Mouse (Mus musculus) liver, postnatal 0 days (tissue): ENCODE measurements around the gene Prtn3. TPM values are rescaled to one million over a fixed set of nuclear protein-coding genes. Genes with fewer than 3 reads are reported as not detected.
A peak's percentile ranks its signal among the peaks of the same experiment; 100 is the strongest.

Experiments
- ATAC-seq: fragments of 200-750 bp; cut with Nextera tagmentation; 2 replicates; pipeline ENCODE4 v1.8.0; 2017; ENCODE audit warnings: mild to moderate bottlenecking, moderate library complexity
- DNase-seq: peaks from one replicate; pipeline ENCODE4 v3.0.0-alpha.2; 2016
- H3K27ac ChIP-seq: fragments of 300-500 bp; sonication (generic); 2 replicates; pipeline ENCODE4 v1.5.1; 2014; ENCODE audit warnings: antibody characterized with exemption, moderate library complexity, mild to moderate bottlenecking, low read depth
- H3K27me3 ChIP-seq: fragments of 300-500 bp; sonication (generic); 2 replicates; pipeline ENCODE4 v1.6.1; 2014; ENCODE audit warnings: low read length, control low read depth, mixed read lengths; ENCODE audit not compliant: insufficient read depth
- H3K36me3 ChIP-seq: fragments of 300-500 bp; sonication (generic); replicated peaks from 2 replicates; pipeline ENCODE4 v1.6.1; 2014; ENCODE audit warnings: mild to moderate bottlenecking, control low read depth, low read length, moderate library complexity, mixed read lengths; ENCODE audit not compliant: insufficient read depth
- H3K4me1 ChIP-seq: fragments of 300-500 bp; sonication (generic); 2 replicates; pipeline ENCODE4 v1.6.1; 2014; ENCODE audit warnings: antibody characterized with exemption, mild to moderate bottlenecking, control low read depth; ENCODE audit not compliant: insufficient read depth
- H3K4me2 ChIP-seq: fragments of 300-500 bp; sonication (generic); 2 replicates; pipeline ENCODE4 v1.6.1; 2014; ENCODE audit warnings: low read depth, mild to moderate bottlenecking, low read length, moderate library complexity, mixed read lengths
- H3K4me3 ChIP-seq: fragments of 300-500 bp; sonication (generic); 2 replicates; pipeline ENCODE4 v1.5.1; 2014; ENCODE audit warnings: low read depth, low read length
- H3K9ac ChIP-seq: fragments of 300-500 bp; sonication (generic); replicated peaks from 2 replicates; pipeline ENCODE4 v1.6.1; 2014; ENCODE audit warnings: mild to moderate bottlenecking, moderate library complexity
- H3K9me3 ChIP-seq: fragments of 300-500 bp; sonication (generic); 2 replicates; pipeline ENCODE4 v1.6.1; 2016; ENCODE audit warnings: mild to moderate bottlenecking, control low read depth, low read length, mixed read lengths
- CTCF ChIP-seq: sonication (generic); IDR thresholded peaks from 2 replicates; pipeline ENCODE4 v1.5.1; 2016; ENCODE audit warnings: antibody characterized with exemption, low read depth
- EP300 ChIP-seq: IDR thresholded peaks from 2 replicates; pipeline ENCODE4 v1.6.1; 2016; ENCODE audit warnings: antibody characterized with exemption, low read depth, mild to moderate bottlenecking
- WGBS: fragments of 180-500 bp; shearing (Covaris S2); extraction: QIAGEN DNeasy Blood & Tissue Kit; methylation state at CpG from one replicate; pipeline ENCODE4 v1.1.7; 2014; ENCODE audit not compliant: insufficient replicate concordance; 5-methylcytosine and 5-hydroxymethylcytosine counted together
- polyA plus RNA-seq: library from polyadenylated mRNA; unstranded; fragments of >200 nt; fragmentation: Nextera tagmentation; extraction: Ambion mirVana; gene quantifications from 2 replicates; pipeline ENCODE4 v1.2.1, GENCODE M21; 2015

Gene Prtn3
- polyA plus RNA-seq, 1 experiment from 2014 or later: 123 TPM

DNA sequence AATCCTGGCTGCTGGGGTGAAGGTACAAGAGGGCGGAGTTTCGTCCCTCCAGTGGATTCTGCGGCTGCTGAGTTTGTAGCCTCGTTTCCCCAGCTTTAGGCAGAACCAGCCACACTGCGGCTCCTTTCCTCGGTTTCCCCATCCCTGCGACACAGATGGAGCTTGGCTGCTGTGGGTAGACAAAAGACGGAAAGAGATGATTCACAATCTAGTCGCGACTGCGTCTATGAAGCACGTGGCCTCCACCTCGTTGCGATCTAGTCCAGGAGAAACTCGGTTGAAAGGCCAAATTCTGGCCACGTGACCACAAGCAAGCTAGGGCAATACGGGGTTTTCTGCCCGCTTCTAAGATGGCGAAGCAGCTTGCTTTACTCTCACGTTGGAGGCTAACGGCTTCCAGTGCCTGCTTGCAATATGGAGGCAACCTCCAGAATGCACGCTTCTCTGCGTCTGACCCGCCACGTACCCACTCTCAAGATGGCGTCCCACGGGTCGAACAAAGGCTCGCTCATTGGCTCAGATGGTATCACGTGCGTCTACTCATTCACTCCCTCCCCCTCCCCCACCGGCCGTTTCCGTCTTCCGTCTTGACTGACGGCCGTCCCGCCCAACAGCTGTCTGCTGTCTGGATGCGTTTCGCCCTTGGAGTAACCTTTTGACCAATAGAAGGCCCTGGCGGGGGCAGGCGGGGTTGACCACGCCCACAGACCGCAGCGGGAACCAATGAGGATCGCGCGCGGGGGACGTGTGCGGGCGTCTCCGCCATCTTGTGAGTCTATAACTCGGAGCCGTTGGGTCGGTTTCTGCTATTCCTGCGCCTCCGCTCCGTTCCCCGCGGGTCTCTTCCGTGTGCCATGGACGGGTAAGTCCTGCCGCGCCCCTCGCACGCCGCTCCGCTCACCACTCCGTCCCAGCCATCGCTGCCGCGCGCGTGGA, 20.1 kb upstream of the Prtn3 start, which contains the start of gene Ptbp1:
TSS of gene Ptbp1 (plus strand) at position 568 of the 936 bp plus-strand sequence.
- no peak for TF ChIP-seq CTCF
- TF ChIP-seq EP300: peak; percentile 17; the same call in 1 of the 2 replicates
- H3K9me3 ChIP-seq: no peaks in the 10 kb centered on the region
- peaks cover 25% of the 10 kb centered on the region for H3K36me3 ChIP-seq
- WGBS: under 1% methylated on average over 75 of the region's 75 CpGs
- H3K4me1 ChIP-seq: peaks cover 51% of the 10 kb centered on the region
- ATAC-seq (peak; percentile 89), DNase-seq (peak; percentile 100)
- peak within 1 kb of the TSS; percentile 98 for H3K9ac ChIP-seq
- H3K27ac ChIP-seq: peak within 1 kb of the TSS; percentile 100
- H3K27me3 ChIP-seq: no peaks in the 10 kb centered on the region
- peak within 1 kb of the TSS; percentile 98 for H3K4me2 ChIP-seq
- peak within 1 kb of the TSS; percentile 81 for H3K4me3 ChIP-seq

DNA sequence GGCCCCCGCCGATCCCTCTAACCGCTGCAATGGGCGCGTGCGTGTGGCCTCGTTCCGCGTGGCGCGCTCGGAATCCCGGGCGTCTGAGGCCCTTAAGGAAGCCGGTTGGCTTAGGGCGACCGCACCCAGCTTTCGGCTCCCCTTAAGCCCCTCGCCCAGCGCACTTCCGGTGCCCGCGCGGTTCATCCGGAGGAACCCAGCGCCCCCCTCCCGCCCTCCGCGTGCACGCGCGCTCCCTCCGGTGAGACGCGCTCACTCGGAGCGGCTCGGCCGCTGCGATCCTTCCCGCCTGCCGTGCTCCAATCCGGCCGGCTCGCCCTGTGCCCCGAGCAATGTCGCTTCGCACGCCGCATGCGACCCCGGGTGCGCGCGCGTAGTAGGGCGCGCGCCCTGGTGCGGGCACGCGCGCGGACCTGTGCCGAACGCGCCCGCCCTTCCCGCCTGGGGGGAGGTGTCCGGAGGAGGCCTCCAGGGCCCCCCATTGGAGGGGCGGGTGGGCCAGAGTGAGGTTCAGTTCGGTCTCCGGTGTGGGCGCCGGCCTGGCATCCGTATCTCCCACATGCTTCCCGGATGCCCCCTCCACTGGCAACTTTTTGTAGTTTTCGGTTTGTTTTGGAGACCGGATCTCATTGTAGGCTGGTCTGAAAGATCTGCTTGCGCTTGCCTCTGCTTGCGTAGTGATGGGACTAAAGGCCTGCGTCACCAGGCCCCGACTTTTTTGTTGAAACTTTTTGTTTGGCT, 19.3 kb upstream of the Prtn3 start:
- no peaks in the 10 kb centered on the region for H3K27me3 ChIP-seq
- H3K4me3 ChIP-seq: peak overlapping the region; percentile 81
- H3K27ac ChIP-seq: peak overlapping the region; percentile 100
- peaks cover 33% of the 10 kb centered on the region for H3K36me3 ChIP-seq
- TF ChIP-seq EP300: no peak
- TF ChIP-seq CTCF: no peak
- H3K4me1 ChIP-seq: peaks cover 51% of the 10 kb centered on the region
- H3K4me2 ChIP-seq: peak overlapping the region; percentile 88
- WGBS: 1% methylated on average over 64 of the region's 83 CpGs
- no peaks in the 10 kb centered on the region for H3K9me3 ChIP-seq
- ATAC-seq: peak; percentile 18
- peak overlapping the region; percentile 98 for H3K9ac ChIP-seq
- DNase-seq: peak; percentile 79

GRCm38 (mm10) chr10:79855558-79856184, 18.6 kb upstream of the Prtn3 start:
- TF ChIP-seq CTCF (no peak), EP300 (no peak)
- Histone ChIP-seq H3K36me3 (peaks cover 40% of the 10 kb centered on the region), H3K9ac (peak overlapping the region; percentile 98), H3K27ac (peak overlapping the region; percentile 100), H3K9me3 (no peaks in the 10 kb centered on the region), H3K4me1 (peaks cover 51% of the 10 kb centered on the region), H3K4me3 (peak overlapping the region; percentile 81), H3K27me3 (no peaks in the 10 kb centered on the region), H3K4me2 (peak overlapping the region; percentile 88)
- WGBS: 1% methylated on average over 10 of the region's 10 CpGs
- DNase-seq: peak; percentile 74
- ATAC-seq: no peak

- ATAC-seq (no peak), DNase-seq (no peak)
- peaks cover 51% of the 10 kb centered on the region for H3K4me1 ChIP-seq
- H3K27me3 ChIP-seq: no peaks in the 10 kb centered on the region
- H3K36me3 ChIP-seq: peaks cover 46% of the 10 kb centered on the region
- peak overlapping the region; percentile 98 for H3K9ac ChIP-seq
- H3K4me2 ChIP-seq: peak overlapping the region; percentile 88
- TF ChIP-seq EP300 (no peak), CTCF (no peak)
- no peaks in the 10 kb centered on the region for H3K9me3 ChIP-seq
- WGBS: 13% methylated on average over 6 of the region's 6 CpGs
- H3K4me3 ChIP-seq: peak overlapping the region; percentile 81
- peak overlapping the region; percentile 31; the same call in 1 of the 2 replicates for H3K27ac ChIP-seq
Observed at GRCm38 (mm10) chr10:79856280-79856679, 18.0 kb upstream of the Prtn3 start.

- 11% methylated on average over 7 of the region's 7 CpGs for WGBS
- H3K4me2 ChIP-seq: peak overlapping the region; percentile 88
- DNase-seq: no peak
- H3K4me3 ChIP-seq: peak overlapping the region; percentile 81
- peak overlapping the region; percentile 98 for H3K9ac ChIP-seq
- peaks cover 46% of the 10 kb centered on the region for H3K4me1 ChIP-seq
- H3K9me3 ChIP-seq: no peaks in the 10 kb centered on the region
- no peak for ATAC-seq
- no peaks in the 10 kb centered on the region for H3K27me3 ChIP-seq
- TF ChIP-seq CTCF (no peak), EP300 (no peak)
- peak overlapping the region; percentile 18; the same call in 1 of the 2 replicates for H3K27ac ChIP-seq
- peaks cover 52% of the 10 kb centered on the region for H3K36me3 ChIP-seq
Observed at GRCm38 (mm10) chr10:79856704-79857451, 17.4 kb upstream of the Prtn3 start.
